Mouse (Mus musculus): ENCODE measurements around the gene Scarb1. TPM values are rescaled to one million over a fixed set of nuclear protein-coding genes. Genes with fewer than 3 reads are reported as not detected.

Scarb1 gene
- polyA plus RNA-seq, 1 experiment from 2014 or later = 87.1 TPM

- H3K9ac ChIP-seq = no peak overlapping the region
- peaks cover 27% of the 10 kb centered on the region for H3K36me3 ChIP-seq
- peaks cover 14% of the 10 kb centered on the region; the same call in 1 of the 2 replicates for H3K4me1 ChIP-seq
- no peak overlapping the region for H3K4me2 ChIP-seq
- no peak overlapping the region for H3K4me3 ChIP-seq
- ATAC-seq = peak; percentile 16
- H3K27me3 ChIP-seq (replicated peaks) = no peaks in the 10 kb centered on the region
- no peaks in the 10 kb centered on the region for H3K9me3 ChIP-seq (replicated peaks)
- H3K27ac ChIP-seq = no peak overlapping the region
- 70% methylated on average over 5 of the region's 5 CpGs for WGBS (ENCODE audit: insufficient replicate concordance)
Measured at GRCm38 (mm10) chr5:125381954-125382672, 41.2 kb upstream of the Scarb1 start.

- Histone ChIP-seq H3K9ac (no peak overlapping the region), H3K4me3 (no peak overlapping the region), H3K4me2 (no peak overlapping the region), H3K4me1 (no peaks in the 10 kb centered on the region), H3K27ac (no peak overlapping the region), H3K27me3 (replicated peaks) (no peaks in the 10 kb centered on the region), H3K9me3 (replicated peaks) (no peaks in the 10 kb centered on the region), H3K36me3 (peaks cover 4% of the 10 kb centered on the region)
- WGBS (ENCODE audit: insufficient replicate concordance) = 63% methylated on average over 5 of the region's 5 CpGs
- ATAC-seq = no peak
Measured at GRCm38 (mm10) chr5:125378919-125379318, 38.0 kb upstream of the Scarb1 start.

DNA sequence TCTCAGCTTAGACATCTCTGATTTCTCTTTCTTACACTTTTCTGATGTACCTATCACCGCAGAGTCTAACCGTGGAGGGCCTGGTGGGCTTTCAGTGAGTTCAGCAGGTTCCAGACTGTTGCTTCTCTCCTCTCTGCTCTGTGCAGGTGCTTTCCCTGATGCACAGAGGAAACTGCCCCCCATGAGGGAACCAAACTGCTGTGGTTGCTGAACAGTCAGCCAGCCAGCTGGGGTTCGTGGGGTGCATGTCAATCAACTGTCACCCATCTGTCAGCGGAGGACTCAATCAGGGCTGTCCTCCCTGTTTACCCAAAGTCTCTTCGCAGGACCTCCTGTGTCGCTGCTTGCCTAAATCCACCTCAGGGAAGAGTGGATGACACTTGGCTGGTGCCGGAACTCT is 36.3 kb upstream of the Scarb1 start:
- no peak for ATAC-seq
- no peaks in the 10 kb centered on the region for H3K36me3 ChIP-seq
- H3K4me1 ChIP-seq = no peaks in the 10 kb centered on the region
- no peak overlapping the region for H3K4me2 ChIP-seq
- no peak overlapping the region for H3K4me3 ChIP-seq
- no peak overlapping the region for H3K27ac ChIP-seq
- no peaks in the 10 kb centered on the region for H3K27me3 ChIP-seq (replicated peaks)
- no peak overlapping the region for H3K9ac ChIP-seq
- WGBS (ENCODE audit: insufficient replicate concordance) = 64% methylated on average over 7 of the region's 7 CpGs
- H3K9me3 ChIP-seq (replicated peaks) = no peaks in the 10 kb centered on the region

GRCm38 (mm10) chr5:125375871-125376270 is 35.0 kb upstream of the Scarb1 start:
- no peak overlapping the region for H3K27ac ChIP-seq
- H3K4me1 ChIP-seq = no peaks in the 10 kb centered on the region
- H3K9ac ChIP-seq = no peak overlapping the region
- no peak overlapping the region for H3K4me2 ChIP-seq
- H3K27me3 ChIP-seq (replicated peaks) = no peaks in the 10 kb centered on the region
- no peak for ATAC-seq
- H3K36me3 ChIP-seq = no peaks in the 10 kb centered on the region
- WGBS (ENCODE audit: insufficient replicate concordance) = 74% methylated on average over 2 of the region's 2 CpGs
- H3K4me3 ChIP-seq = no peak overlapping the region
- no peaks in the 10 kb centered on the region for H3K9me3 ChIP-seq (replicated peaks)

GRCm38 (mm10) chr5:125372027-125372426 is 31.1 kb upstream of the Scarb1 start:
- Histone ChIP-seq H3K4me2 (no peak overlapping the region), H3K27ac (no peak overlapping the region), H3K4me1 (no peaks in the 10 kb centered on the region), H3K4me3 (no peak overlapping the region), H3K36me3 (no peaks in the 10 kb centered on the region), H3K9ac (no peak overlapping the region), H3K27me3 (replicated peaks) (no peaks in the 10 kb centered on the region), H3K9me3 (replicated peaks) (no peaks in the 10 kb centered on the region)
- no peak for ATAC-seq
- 80% methylated on average over 4 of the region's 4 CpGs for WGBS (ENCODE audit: insufficient replicate concordance)

DNA sequence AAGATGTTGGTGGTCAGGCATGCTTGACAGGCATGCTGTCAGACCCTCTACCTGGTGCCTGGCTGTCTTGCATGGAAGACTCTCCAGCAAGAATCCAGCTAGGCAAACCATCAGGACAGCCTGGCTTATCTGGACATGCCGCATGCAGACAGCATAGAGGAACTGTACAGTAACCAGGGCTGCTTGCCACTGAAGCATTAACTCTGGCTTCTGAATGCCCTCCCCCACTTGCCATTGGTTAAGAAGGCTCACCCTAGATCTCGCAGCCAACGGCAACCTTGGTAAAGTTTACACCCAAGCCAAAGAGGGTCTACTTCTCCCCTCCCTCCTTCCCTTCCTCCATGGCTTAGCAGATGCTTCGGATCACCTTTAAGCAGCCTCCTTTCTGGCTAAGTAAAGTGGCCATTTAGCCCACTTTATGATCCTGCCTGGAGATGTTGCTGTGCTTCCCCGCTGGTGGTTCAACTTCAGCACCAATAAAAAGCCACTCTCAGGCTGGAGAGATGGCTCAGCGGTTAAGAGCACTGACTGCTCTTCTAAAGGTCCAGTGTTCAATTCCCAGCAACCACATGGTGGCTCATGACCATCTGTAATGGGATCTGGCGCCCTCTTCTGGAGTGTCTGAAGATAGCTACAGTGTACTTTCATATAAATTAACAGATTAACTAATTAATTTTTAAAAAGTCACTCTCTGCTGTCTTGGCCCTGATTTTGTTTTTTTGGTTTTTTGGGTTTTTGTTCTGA is 30.2 kb upstream of the Scarb1 start:
- Histone ChIP-seq H3K4me3 (no peak overlapping the region), H3K4me1 (no peaks in the 10 kb centered on the region), H3K27ac (no peak overlapping the region), H3K4me2 (no peak overlapping the region), H3K9ac (no peak overlapping the region), H3K36me3 (no peaks in the 10 kb centered on the region), H3K27me3 (replicated peaks) (no peaks in the 10 kb centered on the region), H3K9me3 (replicated peaks) (no peaks in the 10 kb centered on the region)
- no peak for ATAC-seq
- 59% methylated on average over 7 of the region's 7 CpGs for WGBS (ENCODE audit: insufficient replicate concordance)

DNA sequence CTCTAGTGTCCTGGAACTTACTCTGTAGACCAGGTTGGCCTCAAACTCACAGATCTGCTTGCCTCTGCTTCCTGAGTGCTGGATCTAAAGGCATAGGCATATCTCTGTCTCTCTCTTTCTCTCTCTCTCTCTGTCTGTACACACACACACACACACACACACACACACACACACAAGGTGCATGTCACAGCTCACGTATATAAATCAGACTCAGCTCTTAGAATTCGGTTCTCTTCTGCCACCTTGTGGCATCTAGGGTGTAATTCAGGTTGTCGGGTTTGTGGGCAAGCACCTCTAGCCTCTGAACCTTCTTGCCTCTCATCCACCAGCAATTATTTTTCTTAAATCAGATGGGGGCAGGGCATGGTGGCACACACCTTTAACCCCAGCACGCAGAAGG is 27.7 kb upstream of the Scarb1 start:
- ATAC-seq = peak; percentile 17; the same call in 1 of the 2 replicates
- Histone ChIP-seq H3K27me3 (replicated peaks) (no peaks in the 10 kb centered on the region), H3K4me2 (no peak overlapping the region), H3K4me1 (0 out of 2 replicates have a peak, but pooled peaks cover 4% of the 10 kb centered on the region), H3K27ac (no peak overlapping the region), H3K9me3 (replicated peaks) (no peaks in the 10 kb centered on the region), H3K4me3 (no peak overlapping the region), H3K9ac (no peak overlapping the region), H3K36me3 (no peaks in the 10 kb centered on the region)
- 0% methylated on average over 4 of the region's 4 CpGs for WGBS (ENCODE audit: insufficient replicate concordance)

GRCm38 (mm10) chr5:125368156-125368555 is 27.3 kb upstream of the Scarb1 start:
- no peaks in the 10 kb centered on the region for H3K9me3 ChIP-seq (replicated peaks)
- H3K4me3 ChIP-seq = no peak overlapping the region
- H3K9ac ChIP-seq = no peak overlapping the region
- no peak overlapping the region for H3K27ac ChIP-seq
- WGBS (ENCODE audit: insufficient replicate concordance) = 56% methylated on average over 5 of the region's 5 CpGs
- H3K4me2 ChIP-seq = no peak overlapping the region
- ATAC-seq = no peak
- 0 out of 2 replicates have a peak, but pooled peaks cover 4% of the 10 kb centered on the region for H3K4me1 ChIP-seq
- no peaks in the 10 kb centered on the region for H3K36me3 ChIP-seq
- H3K27me3 ChIP-seq (replicated peaks) = no peaks in the 10 kb centered on the region

- Histone ChIP-seq H3K36me3 (no peaks in the 10 kb centered on the region), H3K9me3 (replicated peaks) (no peaks in the 10 kb centered on the region)
- no peak for ATAC-seq
Measured at GRCm38 (mm10) chr5:125364851-125365429, 24.0 kb upstream of the Scarb1 start.

GRCm38 (mm10) chr5:125363894-125364293 is 23.0 kb upstream of the Scarb1 start:
- no peak overlapping the region for H3K9ac ChIP-seq
- H3K27ac ChIP-seq = no peak overlapping the region
- no peaks in the 10 kb centered on the region for H3K27me3 ChIP-seq (replicated peaks)
- 0 out of 2 replicates have a peak, but pooled peaks have one; percentile 36 for ATAC-seq
- H3K4me1 ChIP-seq = 0 out of 2 replicates have a peak, but pooled peaks cover 4% of the 10 kb centered on the region
- 43% methylated on average over 7 of the region's 7 CpGs for WGBS (ENCODE audit: insufficient replicate concordance)
- H3K4me2 ChIP-seq = no peak overlapping the region
- no peak overlapping the region for H3K4me3 ChIP-seq
- H3K9me3 ChIP-seq (replicated peaks) = no peaks in the 10 kb centered on the region
- H3K36me3 ChIP-seq = no peaks in the 10 kb centered on the region

More at GRCm38 (mm10) chr5:125364851-125365429, 24.0 kb upstream of the Scarb1 start:
- no peak overlapping the region for H3K27ac ChIP-seq
- H3K27me3 ChIP-seq (replicated peaks) = no peaks in the 10 kb centered on the region
- H3K4me1 ChIP-seq = 0 out of 2 replicates have a peak, but pooled peaks cover 4% of the 10 kb centered on the region
- no peak overlapping the region for H3K9ac ChIP-seq
- no peak overlapping the region for H3K4me3 ChIP-seq
- H3K4me2 ChIP-seq = no peak overlapping the region
- 58% methylated on average over 4 of the region's 4 CpGs for WGBS (ENCODE audit: insufficient replicate concordance)

DNA sequence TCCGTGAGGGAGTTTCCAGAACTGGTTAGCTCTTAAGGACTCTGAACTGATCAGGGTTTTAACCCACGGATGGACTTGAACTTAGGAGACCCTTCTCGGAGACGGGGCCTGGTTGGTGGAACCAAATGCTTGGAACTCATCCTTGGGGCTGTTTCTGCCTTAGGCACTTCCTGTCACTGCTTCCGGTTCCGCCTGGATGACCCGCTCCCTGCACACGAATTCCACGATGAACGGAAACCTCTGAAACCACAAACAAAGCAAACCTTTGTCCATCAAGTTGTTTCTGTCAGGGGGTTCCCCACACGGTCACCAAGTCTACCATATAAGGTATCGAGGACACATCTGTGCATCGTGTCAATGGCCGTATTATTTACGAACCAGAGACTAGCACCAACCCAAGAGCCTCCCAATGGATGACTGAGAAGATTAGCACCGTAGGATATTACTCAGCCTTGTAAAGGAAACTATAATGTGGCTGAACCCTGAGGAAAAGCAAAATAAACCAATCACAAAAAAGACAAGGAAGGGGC is 20.2 kb upstream of the Scarb1 start:
- peaks cover 18% of the 10 kb centered on the region for H3K4me1 ChIP-seq
- no peak overlapping the region for H3K4me3 ChIP-seq
- WGBS (ENCODE audit: insufficient replicate concordance) = 36% methylated on average over 16 of the region's 16 CpGs
- H3K9me3 ChIP-seq (replicated peaks) = no peaks in the 10 kb centered on the region
- H3K27me3 ChIP-seq (replicated peaks) = no peaks in the 10 kb centered on the region
- no peak overlapping the region for H3K9ac ChIP-seq
- no peak overlapping the region for H3K27ac ChIP-seq
- no peaks in the 10 kb centered on the region for H3K36me3 ChIP-seq
- peak overlapping the region; percentile 22; the same call in 1 of the 2 replicates for H3K4me2 ChIP-seq
- no peak for ATAC-seq

GRCm38 (mm10) chr5:125360566-125360965 is 19.7 kb upstream of the Scarb1 start:
- Histone ChIP-seq H3K4me3 (no peak overlapping the region), H3K36me3 (no peaks in the 10 kb centered on the region), H3K9ac (no peak overlapping the region), H3K4me1 (peaks cover 22% of the 10 kb centered on the region), H3K9me3 (replicated peaks) (no peaks in the 10 kb centered on the region), H3K27me3 (replicated peaks) (no peaks in the 10 kb centered on the region), H3K4me2 (peak overlapping the region; percentile 22; the same call in 1 of the 2 replicates), H3K27ac (no peak overlapping the region)
- ATAC-seq = no peak
- WGBS (ENCODE audit: insufficient replicate concordance) = 72% methylated on average over 9 of the region's 9 CpGs
